Mouse (Mus musculus) bone marrow macrophage, adult 2 months (primary cell): Measurements from ENCODE around the gene 1700008O03Rik.

Source experiments
- CTCF ChIP-seq: IDR thresholded peaks from 2 replicates; pipeline ENCODE4 v1.5.1; 2012; ENCODE audit warnings: low read depth, mild to moderate bottlenecking, low read length, moderate library complexity
- POLR2A ChIP-seq: IDR thresholded peaks from 2 replicates; pipeline ENCODE4 v1.6.1; 2012; ENCODE audit warnings: mild to moderate bottlenecking, low read depth, low read length, borderline replicate concordance

DNA sequence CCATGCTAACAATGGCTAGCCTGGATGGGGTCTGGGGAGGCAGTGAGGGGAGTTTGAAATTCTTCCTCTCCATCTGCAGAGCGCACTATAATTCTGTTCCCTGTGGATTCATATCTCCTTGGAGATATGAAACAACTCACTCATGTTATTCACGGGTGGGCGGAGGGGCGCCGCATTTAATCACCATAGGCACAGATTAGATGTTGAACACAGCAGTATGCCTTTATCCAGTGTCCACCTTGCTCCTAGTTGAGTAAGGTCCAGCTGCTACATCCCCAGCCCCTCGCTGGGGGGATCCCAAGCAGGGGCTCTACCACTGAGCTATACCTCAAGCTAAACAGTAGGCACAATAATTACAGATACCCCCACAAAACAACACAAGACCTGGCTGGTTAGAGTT is 30.2 kb downstream of the 1700008O03Rik start:
- TF ChIP-seq CTCF (no peak), POLR2A (no peak)
